Mouse (Mus musculus): ENCODE data around the gene Dusp22. TPM values are rescaled to one million over a fixed set of nuclear protein-coding genes. Genes with fewer than 3 reads are reported as not detected.

The Dusp22 gene
- polyA plus RNA-seq, 1 experiment from 2014 or later: 11.8 TPM

GRCm38 (mm10) chr13:30658201-30658996, 1.4 kb upstream of the Dusp22 start:
- H3K9ac ChIP-seq (ENCODE audit: low read depth, low read length): no peak overlapping the region
- H3K4me2 ChIP-seq: no peak overlapping the region
- no peak for ATAC-seq (replicated peaks; ENCODE audit: low FRiP score)
- no peaks in the 10 kb centered on the region for H3K9me3 ChIP-seq (ENCODE audit: control insufficient read depth, low read length)
- H3K27me3 ChIP-seq (replicated peaks; ENCODE audit: control insufficient read depth, insufficient read depth, low read length): peaks cover 14% of the 10 kb centered on the region
- no peaks in the 10 kb centered on the region for H3K4me1 ChIP-seq (replicated peaks; ENCODE audit: control insufficient read depth, insufficient read depth, low read length)
- H3K27ac ChIP-seq (ENCODE audit: low read depth, low read length): no peak overlapping the region
- H3K4me3 ChIP-seq (ENCODE audit: low read depth, low read length): no peak overlapping the region
- DNase-seq (ENCODE audit: low spot score): no peak
- H3K36me3 ChIP-seq (ENCODE audit: control insufficient read depth, insufficient read depth, low read length): no peaks in the 10 kb centered on the region
- WGBS: 81% methylated on average over 2 of the region's 2 CpGs

GRCm38 (mm10) chr13:30665261-30665660, 5.5 kb downstream of the Dusp22 start:
- no peaks in the 10 kb centered on the region for H3K4me1 ChIP-seq (replicated peaks; ENCODE audit: control insufficient read depth, insufficient read depth, low read length)
- no peak for ATAC-seq (replicated peaks; ENCODE audit: low FRiP score)
- WGBS: 88% methylated on average over 8 of the region's 8 CpGs
- H3K4me3 ChIP-seq (ENCODE audit: low read depth, low read length): no peak overlapping the region
- H3K4me2 ChIP-seq: no peak overlapping the region
- H3K9me3 ChIP-seq (ENCODE audit: control insufficient read depth, low read length): no peaks in the 10 kb centered on the region
- no peaks in the 10 kb centered on the region for H3K36me3 ChIP-seq (ENCODE audit: control insufficient read depth, insufficient read depth, low read length)
- H3K27me3 ChIP-seq (replicated peaks; ENCODE audit: control insufficient read depth, insufficient read depth, low read length): peaks cover 2% of the 10 kb centered on the region
- H3K27ac ChIP-seq (ENCODE audit: low read depth, low read length): no peak overlapping the region
- DNase-seq (ENCODE audit: low spot score): no peak
- H3K9ac ChIP-seq (ENCODE audit: low read depth, low read length): no peak overlapping the region

GRCm38 (mm10) chr13:30666537-30666936, 6.7 kb downstream of the Dusp22 start:
- DNase-seq (ENCODE audit: low spot score): no peak
- H3K4me1 ChIP-seq (replicated peaks; ENCODE audit: control insufficient read depth, insufficient read depth, low read length): no peaks in the 10 kb centered on the region
- no peaks in the 10 kb centered on the region for H3K27me3 ChIP-seq (replicated peaks; ENCODE audit: control insufficient read depth, insufficient read depth, low read length)
- ATAC-seq (replicated peaks; ENCODE audit: low FRiP score): no peak
- WGBS: 92% methylated on average over 10 of the region's 10 CpGs
- H3K4me2 ChIP-seq: no peak overlapping the region
- no peaks in the 10 kb centered on the region for H3K36me3 ChIP-seq (ENCODE audit: control insufficient read depth, insufficient read depth, low read length)
- no peaks in the 10 kb centered on the region for H3K9me3 ChIP-seq (ENCODE audit: control insufficient read depth, low read length)
- H3K9ac ChIP-seq (ENCODE audit: low read depth, low read length): no peak overlapping the region
- H3K27ac ChIP-seq (ENCODE audit: low read depth, low read length): no peak overlapping the region
- H3K4me3 ChIP-seq (ENCODE audit: low read depth, low read length): no peak overlapping the region

GRCm38 (mm10) chr13:30668301-30668700, 8.5 kb downstream of the Dusp22 start:
- H3K9me3 ChIP-seq (ENCODE audit: control insufficient read depth, low read length): no peaks in the 10 kb centered on the region
- no peak overlapping the region for H3K27ac ChIP-seq (ENCODE audit: low read depth, low read length)
- no peaks in the 10 kb centered on the region for H3K27me3 ChIP-seq (replicated peaks; ENCODE audit: control insufficient read depth, insufficient read depth, low read length)
- no peak overlapping the region for H3K4me2 ChIP-seq
- DNase-seq (ENCODE audit: low spot score) (no peak), ATAC-seq (replicated peaks; ENCODE audit: low FRiP score) (no peak)
- WGBS: 84% methylated on average over 5 of the region's 5 CpGs
- H3K36me3 ChIP-seq (ENCODE audit: control insufficient read depth, insufficient read depth, low read length): no peaks in the 10 kb centered on the region; the same call in 1 of the 2 replicates
- H3K4me3 ChIP-seq (ENCODE audit: low read depth, low read length): no peak overlapping the region
- H3K9ac ChIP-seq (ENCODE audit: low read depth, low read length): no peak overlapping the region
- H3K4me1 ChIP-seq (replicated peaks; ENCODE audit: control insufficient read depth, insufficient read depth, low read length): no peaks in the 10 kb centered on the region

- WGBS: 86% methylated on average over 3 of the region's 3 CpGs
- ATAC-seq (replicated peaks; ENCODE audit: low FRiP score): no peak
Observed at GRCm38 (mm10) chr13:30669277-30669676, 9.5 kb downstream of the Dusp22 start.

GRCm38 (mm10) chr13:30673878-30674277, 14.1 kb downstream of the Dusp22 start:
- Histone ChIP-seq H3K27me3 (replicated peaks; ENCODE audit: control insufficient read depth, insufficient read depth, low read length) (no peaks in the 10 kb centered on the region), H3K9ac (ENCODE audit: low read depth, low read length) (no peak overlapping the region), H3K4me2 (no peak overlapping the region), H3K36me3 (ENCODE audit: control insufficient read depth, insufficient read depth, low read length) (no peaks in the 10 kb centered on the region; the same call in 1 of the 2 replicates), H3K4me3 (ENCODE audit: low read depth, low read length) (no peak overlapping the region), H3K27ac (ENCODE audit: low read depth, low read length) (no peak overlapping the region), H3K9me3 (ENCODE audit: control insufficient read depth, low read length) (no peaks in the 10 kb centered on the region), H3K4me1 (replicated peaks; ENCODE audit: control insufficient read depth, insufficient read depth, low read length) (no peaks in the 10 kb centered on the region)
- ATAC-seq (replicated peaks; ENCODE audit: low FRiP score) (no peak), DNase-seq (ENCODE audit: low spot score) (no peak)
- WGBS: 83% methylated on average over 5 of the region's 5 CpGs

More at GRCm38 (mm10) chr13:30669277-30669676, 9.5 kb downstream of the Dusp22 start:
- Histone ChIP-seq H3K9me3 (ENCODE audit: control insufficient read depth, low read length) (no peaks in the 10 kb centered on the region), H3K9ac (ENCODE audit: low read depth, low read length) (no peak overlapping the region), H3K4me1 (replicated peaks; ENCODE audit: control insufficient read depth, insufficient read depth, low read length) (no peaks in the 10 kb centered on the region), H3K4me2 (no peak overlapping the region), H3K27ac (ENCODE audit: low read depth, low read length) (no peak overlapping the region), H3K27me3 (replicated peaks; ENCODE audit: control insufficient read depth, insufficient read depth, low read length) (no peaks in the 10 kb centered on the region), H3K4me3 (ENCODE audit: low read depth, low read length) (no peak overlapping the region), H3K36me3 (ENCODE audit: control insufficient read depth, insufficient read depth, low read length) (no peaks in the 10 kb centered on the region; the same call in 1 of the 2 replicates)
- DNase-seq (ENCODE audit: low spot score): no peak

GRCm38 (mm10) chr13:30678822-30679221, 19.0 kb downstream of the Dusp22 start:
- ATAC-seq (replicated peaks; ENCODE audit: low FRiP score): no peak
- Histone ChIP-seq H3K4me3 (ENCODE audit: low read depth, low read length) (no peak overlapping the region), H3K9ac (ENCODE audit: low read depth, low read length) (no peak overlapping the region), H3K27me3 (replicated peaks; ENCODE audit: control insufficient read depth, insufficient read depth, low read length) (no peaks in the 10 kb centered on the region), H3K27ac (ENCODE audit: low read depth, low read length) (no peak overlapping the region), H3K36me3 (ENCODE audit: control insufficient read depth, insufficient read depth, low read length) (no peaks in the 10 kb centered on the region), H3K4me1 (replicated peaks; ENCODE audit: control insufficient read depth, insufficient read depth, low read length) (no peaks in the 10 kb centered on the region), H3K4me2 (no peak overlapping the region), H3K9me3 (ENCODE audit: control insufficient read depth, low read length) (no peaks in the 10 kb centered on the region)
- no peak for DNase-seq (ENCODE audit: low spot score)
- 85% methylated on average over 5 of the region's 5 CpGs for WGBS

- H3K9me3 ChIP-seq (ENCODE audit: control insufficient read depth, low read length): no peaks in the 10 kb centered on the region
- DNase-seq (ENCODE audit: low spot score) (no peak), ATAC-seq (replicated peaks; ENCODE audit: low FRiP score) (no peak)
- H3K4me1 ChIP-seq (replicated peaks; ENCODE audit: control insufficient read depth, insufficient read depth, low read length): no peaks in the 10 kb centered on the region
- H3K27ac ChIP-seq (ENCODE audit: low read depth, low read length): no peak overlapping the region
- WGBS: 65% methylated on average over 4 of the region's 4 CpGs
- no peaks in the 10 kb centered on the region for H3K27me3 ChIP-seq (replicated peaks; ENCODE audit: control insufficient read depth, insufficient read depth, low read length)
- no peak overlapping the region for H3K4me3 ChIP-seq (ENCODE audit: low read depth, low read length)
- no peak overlapping the region for H3K9ac ChIP-seq (ENCODE audit: low read depth, low read length)
- no peaks in the 10 kb centered on the region for H3K36me3 ChIP-seq (ENCODE audit: control insufficient read depth, insufficient read depth, low read length)
- H3K4me2 ChIP-seq: no peak overlapping the region
Observed at GRCm38 (mm10) chr13:30681866-30682265, 22.1 kb downstream of the Dusp22 start.

- H3K27me3 ChIP-seq (replicated peaks; ENCODE audit: control insufficient read depth, insufficient read depth, low read length): no peaks in the 10 kb centered on the region
- H3K36me3 ChIP-seq (ENCODE audit: control insufficient read depth, insufficient read depth, low read length): no peaks in the 10 kb centered on the region
- H3K4me1 ChIP-seq (replicated peaks; ENCODE audit: control insufficient read depth, insufficient read depth, low read length): no peaks in the 10 kb centered on the region
- no peak for DNase-seq (ENCODE audit: low spot score)
- 69% methylated on average over 3 of the region's 3 CpGs for WGBS
- no peak overlapping the region for H3K9ac ChIP-seq (ENCODE audit: low read depth, low read length)
- ATAC-seq (replicated peaks; ENCODE audit: low FRiP score): no peak
- H3K27ac ChIP-seq (ENCODE audit: low read depth, low read length): no peak overlapping the region
- H3K4me3 ChIP-seq (ENCODE audit: low read depth, low read length): no peak overlapping the region
- H3K9me3 ChIP-seq (ENCODE audit: control insufficient read depth, low read length): no peaks in the 10 kb centered on the region
- no peak overlapping the region for H3K4me2 ChIP-seq
Observed at GRCm38 (mm10) chr13:30682328-30682727, 22.5 kb downstream of the Dusp22 start.

Measured in liver, embryonic 11.5 days (tissue).